Mouse (Mus musculus) limb, embryonic 14.5 days (tissue): ENCODE measurements at regions not wholly inside any gene's neighbourhood (a gene's known extent, or its start where the extent isn't known, plus 50 kb on each side); places are given as distances from the start of the nearest gene placed in this dataset.

Experiments
- ATAC-seq: fragments of 200-750 bp; cut with Nextera tagmentation; 2 replicates; pipeline ENCODE4 v1.8.0; 2017; ENCODE audit warnings: low read depth, moderate number of reproducible peaks, moderate TSS enrichment; ENCODE audit not compliant: low FRiP score
- DNase-seq: peaks from one replicate; pipeline ENCODE4 v3.0.0-alpha.2; 2015; ENCODE audit warnings: low spot score
- H3K27ac ChIP-seq: fragments of 300-500 bp; sonication (generic); replicated peaks from 2 replicates; pipeline ENCODE4 v1.5.1; 2014; ENCODE audit warnings: low read depth, mild to moderate bottlenecking, low read length, moderate library complexity, mixed read lengths
- H3K27me3 ChIP-seq: fragments of 300-500 bp; sonication (generic); 2 replicates; pipeline ENCODE4 v1.6.1; 2014; ENCODE audit warnings: low read length, mixed read lengths; ENCODE audit not compliant: control insufficient read depth, insufficient read depth
- H3K36me3 ChIP-seq: fragments of 300-500 bp; sonication (generic); 2 replicates; pipeline ENCODE4 v1.6.1; 2014; ENCODE audit warnings: mild to moderate bottlenecking, low read length, moderate library complexity, mixed read lengths; ENCODE audit not compliant: control insufficient read depth, insufficient read depth
- H3K4me1 ChIP-seq: fragments of 300-500 bp; sonication (generic); 2 replicates; pipeline ENCODE4 v1.6.1; 2014; ENCODE audit warnings: antibody characterized with exemption, low read length, mixed read lengths; ENCODE audit not compliant: control insufficient read depth, insufficient read depth
- H3K4me2 ChIP-seq: fragments of 300-500 bp; sonication (generic); replicated peaks from 2 replicates; pipeline ENCODE4 v1.6.1; 2014; ENCODE audit warnings: low read depth, mild to moderate bottlenecking, low read length, moderate library complexity; ENCODE audit not compliant: severe bottlenecking
- H3K4me3 ChIP-seq: fragments of 300-500 bp; sonication (generic); replicated peaks from 2 replicates; pipeline ENCODE4 v1.5.1; 2014; ENCODE audit warnings: low read length
- H3K9ac ChIP-seq: fragments of 300-500 bp; sonication (generic); 2 replicates; pipeline ENCODE4 v1.6.1; 2014; ENCODE audit warnings: mild to moderate bottlenecking, low read depth, low read length, moderate library complexity; ENCODE audit not compliant: severe bottlenecking
- H3K9me3 ChIP-seq: fragments of 300-500 bp; sonication (generic); 2 replicates; pipeline ENCODE4 v1.6.1; 2016; ENCODE audit warnings: low read length; ENCODE audit not compliant: control insufficient read depth
- POLR2A ChIP-seq: fragments of 200-500 bp; IDR thresholded peaks from 2 replicates; pipeline ENCODE4 v1.8.0; 2012; ENCODE audit warnings: inconsistent platforms, mild to moderate bottlenecking, moderate library complexity, borderline replicate concordance; ENCODE audit not compliant: insufficient read depth, insufficient read length; ENCODE audit errors: extremely low read depth
- WGBS: fragments of 180-500 bp; shearing (Covaris S2); extraction: QIAGEN DNeasy Blood & Tissue Kit; methylation state at CpG from one replicate; pipeline ENCODE4 v1.1.7; 2014; 5-methylcytosine and 5-hydroxymethylcytosine counted together

DNA sequence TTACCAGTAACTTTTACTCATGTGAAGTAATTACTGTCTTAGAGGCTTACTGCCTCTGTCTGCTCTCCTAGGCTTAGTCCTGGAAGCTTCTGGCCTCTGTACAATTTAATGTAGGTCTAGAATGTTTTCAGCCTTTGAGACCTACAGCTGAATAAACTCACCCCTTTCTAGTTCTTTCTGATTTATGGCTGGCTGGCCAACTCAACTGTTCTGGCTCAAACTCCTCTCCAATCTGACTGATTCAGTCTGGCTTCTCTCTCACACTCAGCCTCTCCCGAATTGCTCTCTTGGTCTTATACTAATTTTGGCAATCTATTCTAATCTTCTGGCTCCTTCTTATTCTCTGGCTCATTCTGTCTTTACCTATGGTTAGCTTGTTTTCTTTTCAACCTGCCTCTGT is 87.0 kb upstream of the Dnajc19 start:
- no peaks in the 10 kb centered on the region for H3K27me3 ChIP-seq
- no peak overlapping the region for H3K27ac ChIP-seq
- DNase-seq (no peak), ATAC-seq (no peak)
- no peak for TF ChIP-seq POLR2A
- H3K9me3 ChIP-seq = no peaks in the 10 kb centered on the region
- 79% methylated on average over 1 of the region's 1 CpGs for WGBS
- no peaks in the 10 kb centered on the region for H3K36me3 ChIP-seq
- no peak overlapping the region for H3K4me3 ChIP-seq
- peaks cover 2% of the 10 kb centered on the region; the same call in 1 of the 2 replicates for H3K4me1 ChIP-seq
- H3K4me2 ChIP-seq = no peak overlapping the region
- no peak overlapping the region for H3K9ac ChIP-seq

DNA sequence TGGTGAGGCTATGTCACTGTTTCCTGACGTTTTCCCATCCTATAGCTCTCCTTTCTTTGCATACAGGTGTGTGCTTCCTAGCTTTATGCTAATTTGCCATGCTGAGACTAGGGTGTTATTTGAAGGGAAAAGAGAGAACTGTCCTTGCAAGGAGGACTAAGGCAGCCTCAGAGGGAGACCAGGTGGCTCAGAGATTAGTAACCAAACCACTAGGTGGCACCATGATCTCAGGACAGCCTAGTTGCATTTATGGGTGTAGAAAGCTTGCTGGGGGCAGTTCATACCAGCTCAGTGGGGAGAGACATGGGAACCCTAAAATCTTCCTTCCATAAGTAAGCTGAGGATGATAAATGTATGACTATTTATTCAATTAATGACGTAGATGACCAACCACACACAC is 68.9 kb upstream of the Dnajc19 start:
- H3K27ac ChIP-seq = no peak overlapping the region
- H3K4me2 ChIP-seq = no peak overlapping the region
- ATAC-seq (no peak), DNase-seq (no peak)
- WGBS = 95% methylated on average over 1 of the region's 2 CpGs
- H3K4me3 ChIP-seq = no peak overlapping the region
- H3K9ac ChIP-seq = no peak overlapping the region
- H3K9me3 ChIP-seq = no peaks in the 10 kb centered on the region
- no peaks in the 10 kb centered on the region for H3K27me3 ChIP-seq
- no peak for TF ChIP-seq POLR2A
- H3K36me3 ChIP-seq = no peaks in the 10 kb centered on the region
- no peaks in the 10 kb centered on the region for H3K4me1 ChIP-seq

DNA sequence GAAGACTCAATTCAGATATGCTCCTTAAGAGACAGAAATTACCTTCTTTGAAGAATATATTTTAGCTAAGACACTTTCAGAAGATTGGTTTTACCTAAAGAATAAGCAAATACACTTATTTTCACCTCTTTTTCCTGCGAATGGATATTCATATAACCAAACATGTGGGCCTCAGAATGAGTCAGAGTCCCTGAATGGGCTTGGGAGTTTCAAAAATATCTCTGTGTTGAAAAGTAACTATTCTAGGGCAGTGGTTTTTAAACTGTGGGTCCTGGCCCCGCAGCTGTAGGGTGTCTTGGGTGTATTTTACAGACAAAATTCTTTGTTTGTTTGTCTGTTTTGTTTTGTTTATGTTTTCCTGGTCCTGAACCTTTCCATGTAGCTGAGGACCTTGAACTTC is 62.5 kb upstream of the Dnajc19 start:
- DNase-seq = no peak
- no peaks in the 10 kb centered on the region for H3K36me3 ChIP-seq
- no peak for ATAC-seq
- no peak overlapping the region for H3K9ac ChIP-seq
- no peaks in the 10 kb centered on the region for H3K9me3 ChIP-seq
- 71% methylated on average over 2 of the region's 2 CpGs for WGBS
- no peak overlapping the region for H3K4me2 ChIP-seq
- H3K27me3 ChIP-seq = no peaks in the 10 kb centered on the region
- no peak for TF ChIP-seq POLR2A
- no peak overlapping the region for H3K4me3 ChIP-seq
- no peak overlapping the region for H3K27ac ChIP-seq
- no peaks in the 10 kb centered on the region for H3K4me1 ChIP-seq

DNA sequence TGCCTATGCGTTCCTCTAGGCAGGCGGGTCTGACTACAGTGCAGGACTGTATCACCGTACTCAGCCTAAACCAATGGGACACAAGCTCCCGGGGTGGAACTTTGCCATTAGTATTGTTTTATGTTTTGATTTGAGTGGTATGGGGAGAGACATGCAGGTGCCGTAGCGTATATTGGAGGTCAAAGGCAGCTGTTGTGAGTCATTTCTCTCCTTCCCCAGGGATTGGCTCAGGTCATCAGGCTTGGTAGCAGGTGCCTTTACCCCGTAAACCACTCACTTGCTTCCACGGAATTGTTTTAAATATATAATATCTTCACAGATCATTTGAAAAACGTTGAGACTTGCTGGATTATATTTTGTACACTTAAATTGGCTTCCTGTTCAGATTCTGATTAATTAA is 58.1 kb upstream of the Dnajc19 start:
- no peak for ATAC-seq
- Histone ChIP-seq H3K27me3 (no peaks in the 10 kb centered on the region), H3K4me1 (no peaks in the 10 kb centered on the region), H3K36me3 (no peaks in the 10 kb centered on the region), H3K27ac (no peak overlapping the region), H3K4me3 (no peak overlapping the region), H3K9me3 (no peaks in the 10 kb centered on the region), H3K4me2 (no peak overlapping the region), H3K9ac (no peak overlapping the region)
- TF ChIP-seq POLR2A = no peak
- no peak for DNase-seq
- WGBS = 73% methylated on average over 9 of the region's 9 CpGs

DNA sequence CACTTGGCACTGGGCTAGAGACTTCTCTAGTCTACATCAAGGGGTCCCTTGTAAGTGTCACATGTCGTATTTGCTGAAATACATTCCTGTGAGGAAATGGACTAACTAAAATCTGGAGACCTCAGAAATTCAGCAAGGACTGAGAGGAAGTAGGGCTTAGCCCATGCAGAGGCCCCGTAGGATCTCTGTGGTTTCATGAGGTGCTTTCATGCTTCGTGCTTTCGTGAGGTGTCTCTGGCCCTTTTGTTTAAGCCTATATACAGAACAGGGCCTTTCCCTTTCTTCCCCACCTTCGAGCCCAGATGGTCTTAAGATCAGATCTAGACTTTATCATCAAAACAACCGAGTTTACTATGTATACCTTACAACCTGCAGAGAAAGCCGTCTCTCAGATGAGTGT is 56.9 kb upstream of the Dnajc19 start:
- no peak overlapping the region for H3K9ac ChIP-seq
- no peak overlapping the region for H3K4me2 ChIP-seq
- H3K4me1 ChIP-seq = no peaks in the 10 kb centered on the region
- no peaks in the 10 kb centered on the region for H3K36me3 ChIP-seq
- whole genome bisulfite sequencing = 75% methylated on average over 7 of the region's 7 CpGs
- ATAC-seq (no peak), DNase-seq (no peak)
- H3K4me3 ChIP-seq = no peak overlapping the region
- TF ChIP-seq POLR2A = no peak
- no peak overlapping the region for H3K27ac ChIP-seq
- no peaks in the 10 kb centered on the region for H3K27me3 ChIP-seq
- H3K9me3 ChIP-seq = no peaks in the 10 kb centered on the region

DNA sequence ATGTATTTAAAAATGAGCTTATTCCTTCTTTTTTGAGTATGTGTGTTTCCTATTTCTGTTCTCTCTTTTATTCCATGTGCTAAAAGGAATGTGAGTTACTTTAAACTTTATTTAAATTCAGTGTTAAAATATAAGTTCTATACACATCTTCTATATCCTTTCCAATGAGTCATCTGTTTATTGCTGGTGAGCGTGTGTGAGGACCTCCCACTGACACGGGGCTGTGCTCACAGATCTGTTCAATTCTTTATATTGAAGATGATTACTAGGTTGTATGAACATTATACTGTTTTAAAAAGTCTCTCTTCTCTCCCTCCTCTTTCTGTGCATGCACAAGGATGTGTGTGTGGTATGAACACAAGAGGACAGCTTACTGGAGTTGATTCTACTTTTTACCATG is 55.3 kb upstream of the Dnajc19 start:
- no peaks in the 10 kb centered on the region for H3K36me3 ChIP-seq
- ATAC-seq (no peak), DNase-seq (no peak)
- H3K4me3 ChIP-seq = no peak overlapping the region
- no peak overlapping the region for H3K27ac ChIP-seq
- no peaks in the 10 kb centered on the region for H3K4me1 ChIP-seq
- no peaks in the 10 kb centered on the region for H3K9me3 ChIP-seq
- H3K9ac ChIP-seq = no peak overlapping the region
- H3K27me3 ChIP-seq = no peaks in the 10 kb centered on the region
- TF ChIP-seq POLR2A = no peak
- H3K4me2 ChIP-seq = no peak overlapping the region
- 88% methylated on average over 2 of the region's 2 CpGs for WGBS
